Mouse (Mus musculus) erythroblast, embryonic 14.5 days (primary cell): ENCODE data around the gene Alpk1. TPM values are rescaled to one million over a fixed set of nuclear protein-coding genes. Genes with fewer than 3 reads are reported as not detected.

Source experiments
- H3K27me3 ChIP-seq: 2 replicates; pipeline ENCODE4 v1.6.1; 2012; ENCODE audit warnings: inconsistent platforms; ENCODE audit not compliant: control insufficient read depth
- H3K36me3 ChIP-seq: 2 replicates; pipeline ENCODE4 v1.6.1; 2012; ENCODE audit warnings: mild to moderate bottlenecking, inconsistent platforms; ENCODE audit not compliant: control insufficient read depth
- H3K4me1 ChIP-seq: 2 replicates; pipeline ENCODE4 v1.6.1; 2012; ENCODE audit warnings: inconsistent platforms; ENCODE audit not compliant: control insufficient read depth
- H3K4me3 ChIP-seq: replicated peaks from 2 replicates; pipeline ENCODE3; 2012; ENCODE audit warnings: moderate library complexity, mild to moderate bottlenecking, inconsistent platforms
- H3K9me3 ChIP-seq: 2 replicates; pipeline ENCODE4 v1.6.1; 2012; ENCODE audit warnings: low read length, inconsistent platforms, mixed read lengths; ENCODE audit not compliant: control insufficient read depth
- GATA1 ChIP-seq: IDR thresholded peaks from 2 replicates; pipeline ENCODE4 v1.6.1; 2012; ENCODE audit warnings: low read length, inconsistent platforms, mixed read lengths
- TAL1 ChIP-seq: IDR thresholded peaks from 3 replicates; pipeline ENCODE4 v1.6.1; 2012; ENCODE audit warnings: low read length, inconsistent platforms, mixed read lengths
- polyA plus RNA-seq: library from polyadenylated mRNA; stranded (reverse); fragments of >175 nt; gene quantifications from 2 replicates; pipeline ENCODE4 v1.2.3, GENCODE M21; 2012

Alpk1 gene
- polyA plus RNA-seq, 1 experiment, result not detected

- Histone ChIP-seq H3K4me3 (no peak overlapping the region), H3K4me1 (no peaks in the 10 kb centered on the region), H3K36me3 (no peaks in the 10 kb centered on the region), H3K9me3 (no peaks in the 10 kb centered on the region), H3K27me3 (peaks cover 7% of the 10 kb centered on the region; the same call in 1 of the 2 replicates)
- TF ChIP-seq GATA1 (no peak), TAL1 (no peak)
These were observed 73.2 kb downstream of the Alpk1 start for GRCm38 (mm10) chr3:127707089-127707485.

GRCm38 (mm10) chr3:127706445-127707088, 73.8 kb downstream of the Alpk1 start:
- Histone ChIP-seq H3K9me3 (no peaks in the 10 kb centered on the region), H3K27me3 (peaks cover 7% of the 10 kb centered on the region; the same call in 1 of the 2 replicates), H3K4me1 (no peaks in the 10 kb centered on the region), H3K4me3 (no peak overlapping the region), H3K36me3 (no peaks in the 10 kb centered on the region)
- TF ChIP-seq TAL1 (no peak), GATA1 (no peak)

GRCm38 (mm10) chr3:127705515-127706444, 74.5 kb downstream of the Alpk1 start:
- no peak overlapping the region for H3K4me3 ChIP-seq
- no peak for TF ChIP-seq GATA1
- no peak for TF ChIP-seq TAL1
- no peaks in the 10 kb centered on the region for H3K9me3 ChIP-seq
- H3K27me3 ChIP-seq, result peaks cover 7% of the 10 kb centered on the region; the same call in 1 of the 2 replicates
- H3K36me3 ChIP-seq, result no peaks in the 10 kb centered on the region
- no peaks in the 10 kb centered on the region for H3K4me1 ChIP-seq

- no peaks in the 10 kb centered on the region for H3K36me3 ChIP-seq
- no peak for TF ChIP-seq GATA1
- H3K9me3 ChIP-seq, result no peaks in the 10 kb centered on the region
- no peaks in the 10 kb centered on the region for H3K4me1 ChIP-seq
- H3K27me3 ChIP-seq, result peaks cover 7% of the 10 kb centered on the region; the same call in 1 of the 2 replicates
- no peak overlapping the region for H3K4me3 ChIP-seq
These were observed 75.2 kb downstream of the Alpk1 start for GRCm38 (mm10) chr3:127705139-127705514.

GRCm38 (mm10) chr3:127701196-127701825, 79.0 kb downstream of the Alpk1 start:
- no peaks in the 10 kb centered on the region for H3K36me3 ChIP-seq
- no peaks in the 10 kb centered on the region for H3K9me3 ChIP-seq
- H3K4me1 ChIP-seq, result no peaks in the 10 kb centered on the region
- no peak overlapping the region for H3K4me3 ChIP-seq
- TF ChIP-seq GATA1 (no peak), TAL1 (no peak)
- peaks cover 11% of the 10 kb centered on the region for H3K27me3 ChIP-seq

GRCm38 (mm10) chr3:127698636-127699035, 81.7 kb downstream of the Alpk1 start:
- no peaks in the 10 kb centered on the region for H3K36me3 ChIP-seq
- no peaks in the 10 kb centered on the region for H3K9me3 ChIP-seq
- no peaks in the 10 kb centered on the region for H3K4me1 ChIP-seq
- H3K4me3 ChIP-seq, result no peak overlapping the region
- H3K27me3 ChIP-seq, result peaks cover 24% of the 10 kb centered on the region
- TF ChIP-seq GATA1, result no peak
- TF ChIP-seq TAL1, result no peak

GRCm38 (mm10) chr3:127696541-127696940, 83.8 kb downstream of the Alpk1 start:
- TF ChIP-seq GATA1 (no peak), TAL1 (no peak)
- Histone ChIP-seq H3K4me3 (no peak overlapping the region), H3K4me1 (no peaks in the 10 kb centered on the region), H3K9me3 (no peaks in the 10 kb centered on the region), H3K27me3 (peaks cover 24% of the 10 kb centered on the region), H3K36me3 (no peaks in the 10 kb centered on the region)

- Histone ChIP-seq H3K27me3 (peaks cover 24% of the 10 kb centered on the region), H3K4me3 (no peak overlapping the region)
- TF ChIP-seq GATA1 (no peak), TAL1 (no peak)
These were observed 85.2 kb downstream of the Alpk1 start for GRCm38 (mm10) chr3:127694802-127695771.

More at GRCm38 (mm10) chr3:127694802-127695771, 85.2 kb downstream of the Alpk1 start:
- Histone ChIP-seq H3K9me3 (no peaks in the 10 kb centered on the region), H3K36me3 (no peaks in the 10 kb centered on the region), H3K4me1 (no peaks in the 10 kb centered on the region)
